Mouse (Mus musculus) stomach, postnatal 0 days (tissue): Measurements from ENCODE around the gene Depdc5.

ENCODE experiments used
- CTCF ChIP-seq: IDR thresholded peaks from 2 replicates; pipeline ENCODE4 v1.5.1; 2016; ENCODE audit warnings: antibody characterized with exemption, low read depth, mild to moderate bottlenecking, moderate library complexity
- EP300 ChIP-seq: optimal IDR thresholded peaks from 2 replicates; pipeline ENCODE3; 2016; ENCODE audit warnings: antibody characterized with exemption

GRCm38 (mm10) chr5:33007371-33007770 is 143.9 kb downstream of the Depdc5 start:
- TF ChIP-seq CTCF (no peak), EP300 (no peak)
